Mouse (Mus musculus): ENCODE data around the gene Trim47.

Gene Trim47

GRCm38 (mm10) chr11:116088188-116088587, 38.8 kb downstream of the Trim47 start:
- DNase-seq (ENCODE audit: low spot score) = no peak

- DNase-seq (ENCODE audit: low spot score) = peak; percentile 87
Observed at GRCm38 (mm10) chr11:116087194-116088130, 39.5 kb downstream of the Trim47 start.

GRCm38 (mm10) chr11:116086258-116087193, 40.5 kb downstream of the Trim47 start, which contains the start of gene Wbp2:
Gene Wbp2 (minus strand): TSS chr11:116086995.
- DNase-seq (ENCODE audit: low spot score) = peak; percentile 98

- DNase-seq (ENCODE audit: low spot score) = no peak
Observed at GRCm38 (mm10) chr11:116084166-116084565, 42.8 kb downstream of the Trim47 start.

GRCm38 (mm10) chr11:116083096-116083672, 43.8 kb downstream of the Trim47 start:
- DNase-seq (ENCODE audit: low spot score) = no peak

- peak; percentile 58 for DNase-seq (ENCODE audit: low spot score)
Observed at GRCm38 (mm10) chr11:116081081-116081480, 45.9 kb downstream of the Trim47 start.

- DNase-seq (ENCODE audit: low spot score) = no peak
Observed at GRCm38 (mm10) chr11:116079511-116079910, 47.5 kb downstream of the Trim47 start.

- no peak for DNase-seq (ENCODE audit: low spot score)
Observed at GRCm38 (mm10) chr11:116078676-116079320, 48.2 kb downstream of the Trim47 start.

GRCm38 (mm10) chr11:116078221-116078620, 48.8 kb downstream of the Trim47 start:
- no peak for DNase-seq (ENCODE audit: low spot score)

- no peak for DNase-seq (ENCODE audit: low spot score)
Observed at GRCm38 (mm10) chr11:116077446-116078204, 49.4 kb downstream of the Trim47 start, which contains the start of gene Unc13d. Gene Unc13d (minus strand): TSS chr11:116077961.

GRCm38 (mm10) chr11:116076836-116077235, 50.2 kb downstream of the Trim47 start:
- no peak for DNase-seq (ENCODE audit: low spot score)

- DNase-seq (ENCODE audit: low spot score) = no peak
Observed at GRCm38 (mm10) chr11:116076266-116076540, 50.8 kb downstream of the Trim47 start.

GRCm38 (mm10) chr11:116075539-116076265, 51.3 kb downstream of the Trim47 start:
- peak; percentile 51 for DNase-seq (ENCODE audit: low spot score)

GRCm38 (mm10) chr11:116074436-116074991, 52.5 kb downstream of the Trim47 start:
- no peak for DNase-seq (ENCODE audit: low spot score)

GRCm38 (mm10) chr11:116072608-116073007, 54.4 kb downstream of the Trim47 start:
- DNase-seq (ENCODE audit: low spot score) = no peak

GRCm38 (mm10) chr11:116071510-116071909, 55.5 kb downstream of the Trim47 start:
- peak; percentile 29 for DNase-seq (ENCODE audit: low spot score)

GRCm38 (mm10) chr11:116065345-116065744, 61.7 kb downstream of the Trim47 start:
- DNase-seq (ENCODE audit: low spot score) = no peak

GRCm38 (mm10) chr11:116064187-116064867, 62.7 kb downstream of the Trim47 start:
- no peak for DNase-seq (ENCODE audit: low spot score)

GRCm38 (mm10) chr11:116063562-116063961, 63.4 kb downstream of the Trim47 start:
- no peak for DNase-seq (ENCODE audit: low spot score)

Data from MN1 (cell line).